Mouse (Mus musculus) limb, embryonic 11.5 days (tissue): ENCODE measurements around the gene Kifc5b. TPM values are rescaled to one million over a fixed set of nuclear protein-coding genes. Genes with fewer than 3 reads are reported as not detected.

Experiments
- ATAC-seq: fragments of 200-750 bp; cut with Nextera tagmentation; 2 replicates; pipeline ENCODE4 v1.8.0; 2017; ENCODE audit warnings: low read depth; ENCODE audit not compliant: insufficient number of reproducible peaks, low FRiP score, low TSS enrichment
- DNase-seq: peaks from one replicate; pipeline ENCODE4 v3.0.0-alpha.2; 2015; ENCODE audit warnings: low spot score
- H3K27ac ChIP-seq: fragments of 300-500 bp; sonication (generic); replicated peaks from 2 replicates; pipeline ENCODE4 v1.5.1; 2014; ENCODE audit warnings: low read depth, mild to moderate bottlenecking, low read length
- H3K27me3 ChIP-seq: fragments of 300-500 bp; sonication (generic); 2 replicates; pipeline ENCODE4 v1.6.1; 2014; ENCODE audit warnings: mild to moderate bottlenecking, low read length, mixed read lengths; ENCODE audit not compliant: control insufficient read depth, insufficient read depth
- H3K36me3 ChIP-seq: fragments of 300-500 bp; sonication (generic); 2 replicates; pipeline ENCODE4 v1.6.1; 2014; ENCODE audit warnings: mild to moderate bottlenecking, low read length, moderate library complexity, mixed read lengths; ENCODE audit not compliant: control insufficient read depth, insufficient read depth
- H3K4me1 ChIP-seq: fragments of 300-500 bp; sonication (generic); 2 replicates; pipeline ENCODE4 v1.6.1; 2014; ENCODE audit warnings: low read length, mixed read lengths; ENCODE audit not compliant: control insufficient read depth, insufficient read depth
- H3K4me2 ChIP-seq: fragments of 300-500 bp; sonication (generic); 2 replicates; pipeline ENCODE4 v1.6.1; 2014; ENCODE audit warnings: low read depth, mild to moderate bottlenecking, moderate library complexity; ENCODE audit not compliant: severe bottlenecking
- H3K4me3 ChIP-seq: fragments of 300-500 bp; sonication (generic); 2 replicates; pipeline ENCODE4 v1.5.1; 2014; ENCODE audit warnings: low read depth, low read length
- H3K9ac ChIP-seq: fragments of 300-500 bp; sonication (generic); 2 replicates; pipeline ENCODE4 v1.6.1; 2014; ENCODE audit warnings: mild to moderate bottlenecking, low read length
- H3K9me3 ChIP-seq: fragments of 300-500 bp; sonication (generic); 2 replicates; pipeline ENCODE4 v1.6.1; 2016; ENCODE audit warnings: low read length; ENCODE audit not compliant: control insufficient read depth
- WGBS: fragments of 180-500 bp; shearing (Covaris S2); extraction: QIAGEN DNeasy Blood & Tissue Kit; methylation state at CpG from one replicate; pipeline ENCODE4 v1.1.7; 2014; 5-methylcytosine and 5-hydroxymethylcytosine counted together
- polyA plus RNA-seq: library from polyadenylated mRNA; unstranded; fragments of >200 nt; fragmentation: Nextera tagmentation; extraction: Ambion mirVana; gene quantifications from 2 replicates; pipeline ENCODE4 v1.2.1, GENCODE M21; 2014

Kifc5b gene
- polyA plus RNA-seq, 1 experiment from 2014 or later, result 7.3 TPM

DNA sequence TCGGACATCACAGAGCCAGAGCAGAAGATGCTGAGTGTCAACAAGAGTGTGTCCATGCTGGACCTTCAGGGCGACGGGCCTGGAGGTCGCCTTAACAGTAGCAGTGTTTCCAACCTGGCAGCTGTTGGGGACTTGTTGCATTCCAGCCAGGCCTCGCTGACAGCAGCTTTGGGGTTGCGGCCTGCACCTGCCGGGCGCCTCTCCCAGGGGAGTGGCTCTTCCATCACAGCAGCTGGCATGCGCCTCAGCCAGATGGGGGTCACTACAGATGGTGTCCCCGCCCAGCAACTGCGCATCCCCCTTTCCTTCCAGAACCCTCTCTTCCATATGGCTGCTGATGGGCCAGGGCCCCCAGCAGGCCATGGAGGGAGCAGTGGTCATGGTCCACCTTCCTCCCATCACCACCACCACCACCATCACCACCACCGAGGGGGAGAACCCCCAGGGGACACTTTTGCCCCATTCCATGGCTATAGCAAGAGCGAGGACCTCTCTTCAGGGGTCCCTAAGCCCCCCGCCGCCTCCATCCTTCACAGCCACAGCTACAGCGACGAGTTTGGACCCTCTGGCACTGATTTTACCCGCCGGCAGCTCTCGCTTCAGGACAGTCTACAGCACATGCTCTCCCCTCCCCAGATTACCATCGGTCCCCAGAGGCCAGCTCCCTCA, 44.8 kb downstream of the Kifc5b start:
- Histone ChIP-seq H3K27ac (no peak overlapping the region), H3K9me3 (no peaks in the 10 kb centered on the region), H3K9ac (no peak overlapping the region), H3K4me2 (no peak overlapping the region), H3K36me3 (peaks cover 16% of the 10 kb centered on the region), H3K27me3 (no peaks in the 10 kb centered on the region), H3K4me3 (no peak overlapping the region), H3K4me1 (no peaks in the 10 kb centered on the region)
- DNase-seq (no peak), ATAC-seq (no peak)
- 89% methylated on average over 20 of the region's 21 CpGs for WGBS

DNA sequence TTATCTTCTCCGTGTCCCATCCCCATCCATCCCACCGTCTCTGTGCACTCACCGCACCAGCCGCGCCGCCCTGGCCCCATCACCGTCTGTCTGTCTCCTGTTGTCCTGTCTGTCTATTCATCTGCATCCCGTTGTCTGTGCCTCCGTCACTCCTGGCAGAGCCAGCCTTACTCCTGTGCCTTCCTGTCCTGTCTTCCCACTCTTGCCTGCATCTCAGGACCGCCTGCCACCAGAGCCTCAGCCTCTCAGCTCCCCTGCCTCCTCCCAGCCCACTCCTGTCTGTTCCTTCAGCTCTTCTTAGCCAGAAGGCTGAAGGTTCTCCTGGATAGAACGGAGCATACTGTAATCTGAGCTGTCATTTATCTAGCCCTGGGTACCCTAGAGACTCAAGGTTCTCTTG, 50.1 kb downstream of the Kifc5b start:
- H3K9me3 ChIP-seq, result no peaks in the 10 kb centered on the region
- H3K27me3 ChIP-seq, result no peaks in the 10 kb centered on the region
- 90% methylated on average over 11 of the region's 11 CpGs for WGBS
- peaks cover 9% of the 10 kb centered on the region for H3K4me1 ChIP-seq
- H3K9ac ChIP-seq, result no peak overlapping the region
- no peak overlapping the region for H3K4me2 ChIP-seq
- peaks cover 8% of the 10 kb centered on the region for H3K36me3 ChIP-seq
- H3K4me3 ChIP-seq, result no peak overlapping the region
- ATAC-seq, result no peak
- H3K27ac ChIP-seq, result no peak overlapping the region
- DNase-seq, result no peak

DNA sequence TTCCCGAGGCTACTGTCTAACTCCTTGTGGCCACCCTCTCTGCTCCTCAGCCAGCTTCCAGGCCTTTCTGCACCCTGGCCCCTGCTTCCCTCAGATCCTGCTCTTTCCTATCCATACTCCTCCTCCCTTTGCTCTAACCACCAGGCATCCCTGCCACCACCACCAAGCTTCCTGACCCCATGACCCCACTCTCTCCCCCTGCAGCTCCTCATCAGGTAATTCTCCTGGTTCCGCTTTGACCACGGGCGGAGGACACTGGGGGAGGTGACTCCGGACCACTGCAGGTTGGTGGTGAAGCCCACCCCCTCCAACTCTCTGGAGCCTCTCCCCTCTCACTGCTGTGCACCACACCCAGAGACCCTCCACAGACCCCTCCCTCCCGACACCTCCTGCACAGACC, 50.6 kb downstream of the Kifc5b start:
- H3K9me3 ChIP-seq, result no peaks in the 10 kb centered on the region
- peaks cover 10% of the 10 kb centered on the region for H3K4me1 ChIP-seq
- 86% methylated on average over 6 of the region's 6 CpGs for WGBS
- H3K27me3 ChIP-seq, result no peaks in the 10 kb centered on the region
- H3K9ac ChIP-seq, result no peak overlapping the region
- peaks cover 4% of the 10 kb centered on the region for H3K36me3 ChIP-seq
- no peak overlapping the region for H3K4me3 ChIP-seq
- no peak for ATAC-seq
- no peak overlapping the region for H3K4me2 ChIP-seq
- no peak overlapping the region for H3K27ac ChIP-seq
- no peak for DNase-seq

DNA sequence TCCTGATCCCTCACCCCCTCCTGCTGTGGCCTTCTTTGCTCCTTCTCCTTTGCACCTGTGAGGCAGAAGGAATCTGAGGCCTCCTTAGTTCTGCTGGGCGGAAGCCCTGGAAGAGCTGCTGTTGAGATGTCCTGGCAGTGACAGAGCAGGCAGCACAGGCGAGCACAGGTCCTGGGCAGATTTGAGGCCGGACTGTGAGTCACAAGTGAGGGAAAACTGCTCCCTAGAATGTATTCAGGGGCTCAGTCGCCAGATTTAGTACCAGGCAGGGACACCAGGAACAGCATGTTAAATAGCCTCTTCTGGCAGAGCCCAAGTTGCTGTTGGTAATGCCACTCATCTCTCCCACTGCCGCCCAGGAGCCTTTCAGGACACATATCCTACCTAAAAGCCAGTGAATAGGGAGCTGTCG, 51.3 kb downstream of the Kifc5b start:
- Histone ChIP-seq H3K36me3 (peaks cover 3% of the 10 kb centered on the region), H3K4me3 (no peak overlapping the region), H3K4me1 (peaks cover 10% of the 10 kb centered on the region), H3K4me2 (no peak overlapping the region), H3K27me3 (no peaks in the 10 kb centered on the region), H3K27ac (no peak overlapping the region), H3K9me3 (no peaks in the 10 kb centered on the region), H3K9ac (no peak overlapping the region)
- WGBS, result 85% methylated on average over 6 of the region's 6 CpGs
- DNase-seq, result no peak
- no peak for ATAC-seq

DNA sequence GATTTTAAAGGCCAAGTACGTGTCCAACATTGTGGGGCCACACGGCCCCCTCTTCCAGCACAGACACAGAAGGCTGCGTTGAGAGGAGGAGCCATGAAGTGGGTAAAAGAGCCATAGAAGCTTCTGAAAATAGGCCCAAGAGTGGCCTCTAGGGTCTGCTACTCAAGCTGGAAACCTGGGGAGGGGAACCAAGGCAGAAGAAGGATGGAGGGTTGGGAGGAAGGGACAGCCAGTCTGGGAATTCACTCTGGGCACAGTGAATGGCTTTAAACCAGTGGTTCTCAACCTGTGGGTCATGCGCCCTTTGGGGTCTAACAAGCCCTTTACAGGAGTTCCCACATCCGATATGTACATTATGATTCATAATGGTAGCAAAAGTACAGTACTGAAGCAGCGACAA, 52.4 kb downstream of the Kifc5b start:
- 91% methylated on average over 6 of the region's 6 CpGs for whole genome bisulfite sequencing
- Histone ChIP-seq H3K4me1 (peaks cover 17% of the 10 kb centered on the region), H3K9ac (no peak overlapping the region), H3K27ac (no peak overlapping the region), H3K27me3 (no peaks in the 10 kb centered on the region), H3K9me3 (no peaks in the 10 kb centered on the region), H3K4me2 (no peak overlapping the region), H3K36me3 (peaks cover 3% of the 10 kb centered on the region), H3K4me3 (no peak overlapping the region)
- DNase-seq, result no peak
- ATAC-seq, result no peak

DNA sequence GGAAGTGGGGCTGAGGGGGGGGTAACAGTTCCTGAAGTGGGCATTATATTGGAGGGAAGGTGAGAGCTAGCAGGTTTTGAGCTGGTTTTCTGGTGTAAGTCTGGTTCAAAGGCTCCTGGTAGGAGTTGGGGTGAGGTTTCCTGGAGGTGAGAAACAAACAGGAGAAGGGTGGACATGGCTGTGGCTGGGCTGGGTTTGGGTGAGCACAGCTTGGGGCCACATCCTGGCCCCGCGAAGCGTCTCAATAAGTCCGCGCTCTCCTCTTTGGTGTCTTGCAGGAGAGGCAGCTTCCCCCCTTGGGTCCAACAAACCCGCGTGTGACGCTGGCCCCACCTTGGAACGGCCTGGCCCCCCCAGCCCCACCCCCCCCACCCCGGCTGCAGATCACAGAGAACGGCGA, 53.3 kb downstream of the Kifc5b start:
- no peak overlapping the region for H3K4me2 ChIP-seq
- 63% methylated on average over 10 of the region's 12 CpGs for WGBS
- H3K27ac ChIP-seq, result no peak overlapping the region
- H3K36me3 ChIP-seq, result peaks cover 6% of the 10 kb centered on the region
- H3K9me3 ChIP-seq, result no peaks in the 10 kb centered on the region
- H3K4me3 ChIP-seq, result no peak overlapping the region
- peaks cover 18% of the 10 kb centered on the region for H3K4me1 ChIP-seq
- no peak for DNase-seq
- no peak overlapping the region for H3K9ac ChIP-seq
- ATAC-seq, result no peak
- no peaks in the 10 kb centered on the region for H3K27me3 ChIP-seq

DNA sequence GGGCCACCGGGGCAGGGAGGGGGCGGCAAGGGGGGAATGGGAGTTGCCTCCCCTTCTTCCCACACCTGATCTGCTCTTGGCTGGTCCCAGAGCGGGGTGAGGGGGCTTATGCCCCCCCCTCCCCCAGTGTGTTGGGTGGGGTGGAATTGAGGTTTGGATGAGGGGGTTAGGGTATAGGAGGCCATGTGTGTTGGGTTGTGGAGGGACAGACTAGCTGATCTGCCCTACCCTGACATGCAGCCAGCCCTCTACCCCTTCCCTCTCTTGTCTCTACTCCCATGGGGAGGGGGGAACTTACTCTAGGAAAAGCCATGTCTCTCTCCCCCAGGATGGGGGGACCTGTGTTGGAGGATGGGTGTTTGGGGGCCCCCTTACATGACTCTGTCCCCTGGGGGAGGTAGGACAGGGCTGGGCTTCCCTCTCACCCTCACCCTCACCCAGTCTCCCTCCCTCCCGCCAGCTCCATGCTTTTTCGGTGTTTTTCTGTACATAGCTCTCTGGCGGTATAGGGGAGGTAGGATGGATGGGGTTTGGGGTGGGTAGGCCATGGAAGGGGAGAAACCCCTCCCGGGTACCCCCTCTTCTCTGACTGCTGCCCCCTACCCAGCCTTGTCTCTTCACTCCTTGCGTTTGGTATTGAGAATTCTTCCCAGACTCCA, 54.5 kb downstream of the Kifc5b start:
- Histone ChIP-seq H3K4me1 (peaks cover 18% of the 10 kb centered on the region), H3K27me3 (no peaks in the 10 kb centered on the region), H3K4me2 (peak overlapping the region; percentile 89; the same call in 1 of the 2 replicates), H3K36me3 (peaks cover 13% of the 10 kb centered on the region), H3K9ac (peak overlapping the region; percentile 34), H3K9me3 (no peaks in the 10 kb centered on the region), H3K27ac (no peak overlapping the region), H3K4me3 (peak overlapping the region; percentile 64; the same call in 1 of the 2 replicates)
- no peak for DNase-seq
- 64% methylated on average over 8 of the region's 8 CpGs for WGBS
- ATAC-seq, result no peak

DNA sequence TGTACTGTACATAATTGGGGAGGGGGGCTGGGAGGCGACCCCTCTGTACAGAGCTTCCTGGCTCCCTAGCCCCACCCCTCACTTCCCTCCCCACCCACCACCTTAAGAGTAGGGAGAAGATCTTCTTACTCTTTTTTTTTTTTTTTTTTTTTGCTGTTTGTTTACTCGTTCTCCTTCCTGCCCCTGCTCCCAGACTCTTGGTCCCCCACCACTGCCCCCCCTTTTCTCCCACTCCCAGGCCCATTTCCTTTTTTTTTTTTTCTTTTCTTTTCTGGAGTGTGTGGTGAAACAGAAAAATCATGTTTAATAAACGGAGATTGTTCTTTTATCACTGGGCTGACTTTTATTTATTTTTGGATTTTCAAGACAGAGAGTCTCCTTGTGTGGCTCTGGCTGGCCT, 55.2 kb downstream of the Kifc5b start:
- peaks cover 18% of the 10 kb centered on the region for H3K4me1 ChIP-seq
- DNase-seq (no peak), ATAC-seq (no peak)
- peaks cover 13% of the 10 kb centered on the region for H3K36me3 ChIP-seq
- H3K4me3 ChIP-seq, result peak overlapping the region; percentile 64
- 8% methylated on average over 3 of the region's 3 CpGs for WGBS
- peak overlapping the region; percentile 89 for H3K4me2 ChIP-seq
- no peaks in the 10 kb centered on the region for H3K9me3 ChIP-seq
- H3K9ac ChIP-seq, result peak overlapping the region; percentile 78
- no peaks in the 10 kb centered on the region for H3K27me3 ChIP-seq
- no peak overlapping the region for H3K27ac ChIP-seq
